In the genomic region with DNA sequence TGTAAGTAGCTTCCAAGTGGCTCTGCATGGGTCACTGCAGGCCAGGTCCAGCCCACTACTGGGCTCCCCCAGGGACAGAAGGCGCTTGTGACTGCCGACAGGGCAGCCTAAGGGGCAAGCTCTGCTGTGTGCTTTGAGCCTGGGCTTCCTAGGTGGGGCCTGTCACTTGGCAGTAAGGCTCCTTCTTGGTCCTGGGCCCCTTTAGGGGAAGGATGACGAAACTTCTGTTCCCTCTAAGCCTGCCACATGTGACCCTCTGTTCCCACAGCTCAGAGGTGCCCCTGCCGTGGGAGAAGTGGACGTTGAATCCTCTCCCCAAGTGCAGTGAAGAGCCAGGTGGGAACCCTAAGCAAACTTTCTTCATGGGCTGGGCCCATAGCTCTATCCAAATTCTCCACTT, we compare ENCODE assay signal across 10 mouse cellular contexts.
A peak's percentile ranks its signal among the peaks of the same experiment; 100 is the strongest.
DNase-seq lines count a peak whose midpoint lies in the region; ATAC-seq and TF ChIP-seq lines count a peak whose summit lies in the region.
"Had no signal": no experiment of that assay in that cellular context is flagged by ENCODE, and none has a peak within 500 bp of the region (broad histone marks: within the 10 kb centered on the region; RNA-seq: fewer than 3 reads in every experiment).

No protein-coding gene starts in this region.

- peaks cover 42% of the 10 kb centered on the region for H3K4me1 ChIP-seq in heart, embryonic 10.5 days
- peaks cover 33% of the 10 kb centered on the region for H3K4me1 ChIP-seq in midbrain, embryonic 10.5 days
- no peaks in the 10 kb centered on the region for H3K4me1 ChIP-seq in midbrain, postnatal 0 days (ENCODE audit: insufficient read depth, low read length)
- peaks cover 3% of the 10 kb centered on the region; the same call in 1 of the 2 replicates for H3K4me1 ChIP-seq in hindbrain, embryonic 16.5 days (ENCODE audit: control insufficient read depth, insufficient read depth, low read depth, low read length)
- peaks cover 24% of the 10 kb centered on the region for H3K4me1 ChIP-seq in neural tube, embryonic 15.5 days

- 79% methylated on average over 5 of the region's 5 CpGs for WGBS in heart, embryonic 10.5 days
- WGBS in midbrain, embryonic 10.5 days = 71% methylated on average over 5 of the region's 5 CpGs
- 76% methylated on average over 5 of the region's 5 CpGs for whole genome bisulfite sequencing in midbrain, postnatal 0 days
- 65% methylated on average over 5 of the region's 5 CpGs for WGBS in hindbrain, embryonic 16.5 days
- 73% methylated on average over 5 of the region's 5 CpGs for WGBS in neural tube, embryonic 15.5 days

- no peaks in the 10 kb centered on the region for H3K9me3 ChIP-seq in heart, embryonic 10.5 days
- H3K9me3 ChIP-seq in midbrain, embryonic 10.5 days (replicated peaks) = no peaks in the 10 kb centered on the region
- no peaks in the 10 kb centered on the region for H3K9me3 ChIP-seq in midbrain, postnatal 0 days (ENCODE audit: low read length)
- no peaks in the 10 kb centered on the region for H3K9me3 ChIP-seq in hindbrain, embryonic 16.5 days (ENCODE audit: control insufficient read depth, low read length)
- no peaks in the 10 kb centered on the region for H3K9me3 ChIP-seq in neural tube, embryonic 15.5 days (replicated peaks)

- no peak overlapping the region for H3K4me3 ChIP-seq in heart, embryonic 10.5 days
- H3K4me3 ChIP-seq in midbrain, embryonic 10.5 days = no peak overlapping the region
- no peak overlapping the region for H3K4me3 ChIP-seq in midbrain, postnatal 0 days (ENCODE audit: low read depth, low read length)
- no peak overlapping the region for H3K4me3 ChIP-seq in hindbrain, embryonic 16.5 days (ENCODE audit: low read length)
- no peak overlapping the region for H3K4me3 ChIP-seq in neural tube, embryonic 15.5 days (replicated peaks)

- intact Hi-C loops in heart, postnatal 14 days (cut with DNase I) = loop anchor here (2.0 kb wide), 1 partner anchor 24 kb away; no protein-coding TSS in a partner anchor

- TF ChIP-seq CTCF in midbrain, postnatal 0 days (IDR thresholded peaks at IDR 0.05) = no peak

- H3K27me3 ChIP-seq in heart, embryonic 10.5 days (ENCODE audit: insufficient read depth, poor library complexity, severe bottlenecking) = no peaks in the 10 kb centered on the region
- H3K27me3 ChIP-seq in midbrain, embryonic 10.5 days (ENCODE audit: low read depth, poor library complexity, severe bottlenecking) = no peaks in the 10 kb centered on the region
- H3K27me3 ChIP-seq in midbrain, postnatal 0 days (ENCODE audit: insufficient read depth, low read length) = no peaks in the 10 kb centered on the region
- H3K27me3 ChIP-seq in hindbrain, embryonic 16.5 days (replicated peaks; ENCODE audit: control insufficient read depth, insufficient read depth, low read length) = no peaks in the 10 kb centered on the region
- no peaks in the 10 kb centered on the region for H3K27me3 ChIP-seq in neural tube, embryonic 15.5 days (replicated peaks)

- H3K4me2 ChIP-seq in midbrain, postnatal 0 days (ENCODE audit: low read depth, low read length, poor library complexity, severe bottlenecking) = no peak overlapping the region
- no peak overlapping the region for H3K4me2 ChIP-seq in hindbrain, embryonic 16.5 days (ENCODE audit: low read length)
- no peak overlapping the region for H3K4me2 ChIP-seq in neural tube, embryonic 15.5 days

- no peak overlapping the region for H3K9ac ChIP-seq in midbrain, postnatal 0 days (replicated peaks; ENCODE audit: low read length, poor library complexity, severe bottlenecking)
- no peak overlapping the region for H3K9ac ChIP-seq in hindbrain, embryonic 16.5 days (ENCODE audit: low read depth, low read length)
- no peak overlapping the region for H3K9ac ChIP-seq in neural tube, embryonic 15.5 days (replicated peaks)
- H3K9ac ChIP-seq: liver, postnatal 0 days had no signal

- DNase-seq in heart, embryonic 10.5 days (ENCODE audit: low spot score) = no peak
- DNase-seq in heart, postnatal 14 days = no peak
- no peak for DNase-seq in midbrain, embryonic 10.5 days (ENCODE audit: low spot score)
- DNase-seq in midbrain, postnatal 0 days (ENCODE audit: low spot score) = no peak
- no peak for DNase-seq in frontal cortex, adult 2 months (ENCODE audit: extremely low spot score in 1 of 2, low spot score in 1 of 2)
- DNase-seq in left cerebral cortex, adult 8-10 months (ENCODE audit: low spot score in 2 of 2) = no peak
- DNase-seq: kidney, postnatal 36 days; liver, postnatal 0 days had no signal

- peak overlapping the region; percentile 53; the same call in 1 of the 2 replicates for H3K27ac ChIP-seq in heart, embryonic 10.5 days
- peak overlapping the region; percentile 30; the same call in 1 of the 2 replicates for H3K27ac ChIP-seq in midbrain, embryonic 10.5 days (replicated peaks)
- no peak overlapping the region for H3K27ac ChIP-seq in midbrain, postnatal 0 days (ENCODE audit: low read depth, low read length)
- H3K27ac ChIP-seq in hindbrain, embryonic 16.5 days (ENCODE audit: low read depth, low read length) = no peak overlapping the region
- peak overlapping the region; percentile 56; the same call in 1 of the 2 replicates for H3K27ac ChIP-seq in neural tube, embryonic 15.5 days (replicated peaks)

- no peaks in the 10 kb centered on the region for H3K36me3 ChIP-seq in heart, embryonic 10.5 days
- H3K36me3 ChIP-seq in midbrain, embryonic 10.5 days = no peaks in the 10 kb centered on the region
- no peaks in the 10 kb centered on the region for H3K36me3 ChIP-seq in midbrain, postnatal 0 days (ENCODE audit: insufficient read depth, low read length)
- H3K36me3 ChIP-seq in hindbrain, embryonic 16.5 days (ENCODE audit: control insufficient read depth, insufficient read depth, low read length) = no peaks in the 10 kb centered on the region
- H3K36me3 ChIP-seq in neural tube, embryonic 15.5 days = no peaks in the 10 kb centered on the region

- no peak for ATAC-seq in midbrain, postnatal 0 days (ENCODE audit: low FRiP score)
- peak; percentile 18; the same call in 1 of the 2 replicates for ATAC-seq in hindbrain, embryonic 16.5 days
- 0 out of 2 replicates have a peak, but pooled peaks have one; percentile 37 for ATAC-seq in neural tube, embryonic 15.5 days (ENCODE audit: low FRiP score)
- ATAC-seq: liver, postnatal 0 days had no signal

Comparison
In these comparisons a context has a peak if more than half of its experiments do, and no peak if none do; other contexts are left out.
1. H3K27ac ChIP-seq: peak in heart, embryonic 10.5 days (single experiment), midbrain, embryonic 10.5 days (single experiment) and neural tube, embryonic 15.5 days (single experiment); none in midbrain, postnatal 0 days (single experiment) and hindbrain, embryonic 16.5 days (single experiment).